Mouse (Mus musculus) heart, adult 2 months (tissue): ENCODE measurements around the gene Cep170b.

ENCODE experiments used
- CTCF ChIP-seq: fragments of 200-600 bp; IDR thresholded peaks from 2 replicates; pipeline ENCODE4 v1.8.1; 2022; ENCODE audit warnings: antibody characterized with exemption, mild to moderate bottlenecking, moderate library complexity
- POLR2A ChIP-seq: fragments of 200-500 bp; IDR thresholded peaks from 2 replicates; pipeline ENCODE4 v1.6.1; 2011; ENCODE audit warnings: mild to moderate bottlenecking, low read depth, low read length, control low read depth; ENCODE audit not compliant: insufficient read depth

GRCm38 (mm10) chr12:112737761-112738160 lies 17.5 kb downstream of the Cep170b start:
- TF ChIP-seq CTCF = no peak
- TF ChIP-seq POLR2A = no peak
